Mouse (Mus musculus): ENCODE results near the gene Pqlc3. TPM values are rescaled to one million over a fixed set of nuclear protein-coding genes. Genes with fewer than 3 reads are reported as not detected.

The Pqlc3 gene
- polyA plus RNA-seq, 1 experiment = 42.5 TPM

- no peaks in the 10 kb centered on the region for H3K27me3 ChIP-seq (ENCODE audit: control insufficient read depth, insufficient read depth, low read length)
- H3K27ac ChIP-seq (ENCODE audit: insufficient read depth, low read length) = no peak overlapping the region
- WGBS = 78% methylated on average over 5 of the region's 5 CpGs
- H3K36me3 ChIP-seq (ENCODE audit: control insufficient read depth, insufficient read depth, low read length) = peaks cover 6% of the 10 kb centered on the region; the same call in 1 of the 2 replicates
- TF ChIP-seq POLR2A (IDR thresholded peaks at IDR 0.05; ENCODE audit: low read depth, low read length) (no peak), CTCF (IDR thresholded peaks at IDR 0.05; ENCODE audit: extremely low read depth, insufficient read depth, insufficient read length, insufficient replicate concordance) (no peak)
- no peak overlapping the region for H3K4me3 ChIP-seq (ENCODE audit: extremely low read depth, insufficient read depth, insufficient read length)
- no peak for DNase-seq (ENCODE audit: low read depth in 1 of 2, low spot score in 2 of 2)
- H3K4me1 ChIP-seq (ENCODE audit: control insufficient read depth, insufficient read depth, insufficient read length) = peaks cover 9% of the 10 kb centered on the region; the same call in 1 of the 2 replicates
Observed at GRCm38 (mm10) chr12:16996281-16996680, 3.9 kb downstream of the Pqlc3 start.

DNA sequence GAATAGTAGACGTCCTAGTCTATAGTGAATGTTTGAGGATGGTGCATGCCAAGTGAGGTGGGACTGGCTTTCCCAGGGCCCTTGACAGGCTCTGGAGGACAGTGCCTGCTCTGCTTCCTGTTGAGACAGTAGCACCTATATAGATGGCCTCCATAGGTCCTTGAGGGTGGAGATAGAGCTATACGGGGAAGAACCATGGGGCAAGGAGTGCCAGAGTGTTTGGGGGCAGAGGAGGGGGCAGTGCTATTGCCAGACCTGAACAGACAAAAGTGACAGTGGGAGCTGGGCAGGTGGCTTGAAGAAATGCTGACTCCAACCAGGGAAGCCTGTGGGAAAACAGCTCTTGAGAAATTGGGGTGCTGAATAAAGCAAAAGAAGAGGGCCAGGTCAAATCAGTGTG is 5.9 kb downstream of the Pqlc3 start:
- H3K4me1 ChIP-seq (ENCODE audit: control insufficient read depth, insufficient read depth, insufficient read length) = peaks cover 5% of the 10 kb centered on the region; the same call in 1 of the 2 replicates
- H3K4me3 ChIP-seq (ENCODE audit: extremely low read depth, insufficient read depth, insufficient read length) = no peak overlapping the region
- 94% methylated on average over 2 of the region's 2 CpGs for WGBS
- no peak for DNase-seq (ENCODE audit: low read depth in 1 of 2, low spot score in 2 of 2)
- TF ChIP-seq POLR2A (IDR thresholded peaks at IDR 0.05; ENCODE audit: low read depth, low read length) (no peak), CTCF (IDR thresholded peaks at IDR 0.05; ENCODE audit: extremely low read depth, insufficient read depth, insufficient read length, insufficient replicate concordance) (no peak)
- no peaks in the 10 kb centered on the region for H3K27me3 ChIP-seq (ENCODE audit: control insufficient read depth, insufficient read depth, low read length)
- H3K36me3 ChIP-seq (ENCODE audit: control insufficient read depth, insufficient read depth, low read length) = peaks cover 8% of the 10 kb centered on the region; the same call in 1 of the 2 replicates
- no peak overlapping the region for H3K27ac ChIP-seq (ENCODE audit: insufficient read depth, low read length)

DNA sequence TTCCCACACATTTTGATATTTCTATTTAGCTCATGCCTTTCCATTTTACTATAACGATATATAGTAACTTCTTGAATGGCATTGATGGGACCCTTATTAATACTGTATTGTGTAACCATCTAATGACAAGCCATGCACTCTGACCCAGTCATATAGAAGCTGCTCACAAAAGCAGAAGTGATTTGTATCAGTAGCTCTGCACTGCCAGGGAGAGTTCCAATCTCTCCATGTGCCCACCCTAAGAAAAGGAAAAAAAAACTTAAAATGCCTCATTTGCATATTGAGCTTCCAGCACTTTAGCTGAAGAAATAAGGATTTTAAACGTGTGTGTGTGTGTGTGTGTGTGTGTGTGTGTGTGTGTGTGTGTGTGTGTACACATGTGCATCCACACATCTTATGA is 7.9 kb downstream of the Pqlc3 start:
- Histone ChIP-seq H3K27me3 (ENCODE audit: control insufficient read depth, insufficient read depth, low read length) (no peaks in the 10 kb centered on the region), H3K27ac (ENCODE audit: insufficient read depth, low read length) (no peak overlapping the region), H3K36me3 (ENCODE audit: control insufficient read depth, insufficient read depth, low read length) (peaks cover 10% of the 10 kb centered on the region; the same call in 1 of the 2 replicates), H3K4me1 (ENCODE audit: control insufficient read depth, insufficient read depth, insufficient read length) (no peaks in the 10 kb centered on the region; the same call in 1 of the 2 replicates), H3K4me3 (ENCODE audit: extremely low read depth, insufficient read depth, insufficient read length) (no peak overlapping the region)
- DNase-seq (ENCODE audit: low read depth in 1 of 2, low spot score in 2 of 2) = no peak
- WGBS = 82% methylated on average over 2 of the region's 2 CpGs
- TF ChIP-seq CTCF (IDR thresholded peaks at IDR 0.05; ENCODE audit: extremely low read depth, insufficient read depth, insufficient read length, insufficient replicate concordance) (no peak), POLR2A (IDR thresholded peaks at IDR 0.05; ENCODE audit: low read depth, low read length) (no peak)

- TF ChIP-seq POLR2A (IDR thresholded peaks at IDR 0.05; ENCODE audit: low read depth, low read length) = no peak
- TF ChIP-seq CTCF (IDR thresholded peaks at IDR 0.05; ENCODE audit: extremely low read depth, insufficient read depth, insufficient read length, insufficient replicate concordance) = no peak
- Histone ChIP-seq H3K4me1 (ENCODE audit: control insufficient read depth, insufficient read depth, insufficient read length) (no peaks in the 10 kb centered on the region), H3K36me3 (ENCODE audit: control insufficient read depth, insufficient read depth, low read length) (peaks cover 12% of the 10 kb centered on the region; the same call in 1 of the 2 replicates), H3K27ac (ENCODE audit: insufficient read depth, low read length) (no peak overlapping the region), H3K4me3 (ENCODE audit: extremely low read depth, insufficient read depth, insufficient read length) (no peak overlapping the region), H3K27me3 (ENCODE audit: control insufficient read depth, insufficient read depth, low read length) (no peaks in the 10 kb centered on the region)
- 96% methylated on average over 2 of the region's 2 CpGs for WGBS
- DNase-seq (ENCODE audit: low read depth in 1 of 2, low spot score in 2 of 2) = no peak
Observed at GRCm38 (mm10) chr12:16991376-16991775, 8.8 kb downstream of the Pqlc3 start.

GRCm38 (mm10) chr12:16985778-16986177 is 14.4 kb downstream of the Pqlc3 start:
- TF ChIP-seq POLR2A (IDR thresholded peaks at IDR 0.05; ENCODE audit: low read depth, low read length) = no peak
- TF ChIP-seq CTCF (IDR thresholded peaks at IDR 0.05; ENCODE audit: extremely low read depth, insufficient read depth, insufficient read length, insufficient replicate concordance) = no peak
- Histone ChIP-seq H3K36me3 (ENCODE audit: control insufficient read depth, insufficient read depth, low read length) (peaks cover 12% of the 10 kb centered on the region), H3K4me1 (ENCODE audit: control insufficient read depth, insufficient read depth, insufficient read length) (no peaks in the 10 kb centered on the region), H3K4me3 (ENCODE audit: extremely low read depth, insufficient read depth, insufficient read length) (no peak overlapping the region), H3K27ac (ENCODE audit: insufficient read depth, low read length) (no peak overlapping the region), H3K27me3 (ENCODE audit: control insufficient read depth, insufficient read depth, low read length) (no peaks in the 10 kb centered on the region)
- no peak for DNase-seq (ENCODE audit: low read depth in 1 of 2, low spot score in 2 of 2)
- WGBS = 92% methylated on average over 1 of the region's 1 CpGs

DNA sequence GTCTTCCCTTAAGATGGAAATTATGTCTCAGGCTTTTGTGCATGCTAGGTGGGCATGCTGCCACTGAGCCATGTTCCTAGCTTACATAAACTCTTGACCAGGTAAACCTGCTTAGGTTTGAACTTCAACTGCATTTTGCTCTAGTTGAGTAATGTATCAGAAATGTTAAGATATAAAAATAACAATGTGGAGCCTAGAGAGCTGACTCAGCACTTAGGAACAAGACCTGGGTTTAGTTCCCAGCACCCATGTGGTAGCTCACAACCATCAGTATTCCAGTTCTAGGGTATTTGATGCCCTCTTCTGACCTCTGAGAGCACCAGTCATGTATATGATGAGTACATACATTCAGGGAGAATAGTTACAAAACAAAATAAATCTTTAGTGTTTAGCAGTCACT is 23.1 kb downstream of the Pqlc3 start:
- DNase-seq (ENCODE audit: low read depth in 1 of 2, low spot score in 2 of 2) = no peak
- H3K4me1 ChIP-seq (ENCODE audit: control insufficient read depth, insufficient read depth, insufficient read length) = no peaks in the 10 kb centered on the region
- TF ChIP-seq CTCF (IDR thresholded peaks at IDR 0.05; ENCODE audit: extremely low read depth, insufficient read depth, insufficient read length, insufficient replicate concordance) (no peak), POLR2A (IDR thresholded peaks at IDR 0.05; ENCODE audit: low read depth, low read length) (no peak)
- H3K4me3 ChIP-seq (ENCODE audit: extremely low read depth, insufficient read depth, insufficient read length) = no peak overlapping the region
- peaks cover 36% of the 10 kb centered on the region for H3K36me3 ChIP-seq (ENCODE audit: control insufficient read depth, insufficient read depth, low read length)
- H3K27ac ChIP-seq (ENCODE audit: insufficient read depth, low read length) = no peak overlapping the region
- H3K27me3 ChIP-seq (ENCODE audit: control insufficient read depth, insufficient read depth, low read length) = no peaks in the 10 kb centered on the region

DNA sequence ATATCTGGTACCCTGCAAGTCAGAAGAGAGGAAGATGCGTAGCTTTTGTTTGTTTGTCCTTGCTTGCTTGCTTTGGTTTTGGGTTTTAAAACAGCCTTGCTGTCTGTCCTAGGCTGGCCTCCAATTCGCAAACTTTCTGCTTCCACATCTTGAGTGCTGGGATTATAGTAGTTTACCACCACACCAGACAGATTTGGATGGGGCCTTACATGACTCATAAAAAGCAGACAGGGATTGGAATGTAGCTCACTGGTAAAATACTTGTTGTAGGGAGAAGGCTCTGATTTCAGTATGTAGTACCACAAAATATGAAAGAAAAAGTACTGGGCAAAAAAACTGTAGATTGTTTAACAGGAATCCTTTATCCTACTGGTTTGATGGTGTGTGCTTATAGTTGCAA is 33.4 kb downstream of the Pqlc3 start:
- Histone ChIP-seq H3K27me3 (ENCODE audit: control insufficient read depth, insufficient read depth, low read length) (no peaks in the 10 kb centered on the region), H3K4me3 (ENCODE audit: extremely low read depth, insufficient read depth, insufficient read length) (no peak overlapping the region), H3K4me1 (ENCODE audit: control insufficient read depth, insufficient read depth, insufficient read length) (no peaks in the 10 kb centered on the region), H3K36me3 (ENCODE audit: control insufficient read depth, insufficient read depth, low read length) (peaks cover 21% of the 10 kb centered on the region), H3K27ac (ENCODE audit: insufficient read depth, low read length) (no peak overlapping the region)
- no peak for DNase-seq (ENCODE audit: low read depth in 1 of 2, low spot score in 2 of 2)
- 97% methylated on average over 2 of the region's 2 CpGs for WGBS
- TF ChIP-seq POLR2A (IDR thresholded peaks at IDR 0.05; ENCODE audit: low read depth, low read length) = no peak
- no peak for TF ChIP-seq CTCF (IDR thresholded peaks at IDR 0.05; ENCODE audit: extremely low read depth, insufficient read depth, insufficient read length, insufficient replicate concordance)
